Mouse (Mus musculus) CD4-positive, CD25-positive, alpha-beta regulatory T cell, adult 4 months (primary cell): Measurements from ENCODE around the gene Saa2. TPM values are rescaled to one million over a fixed set of nuclear protein-coding genes. Genes with fewer than 3 reads are reported as not detected.
"Not testable (repeated sequence)": the region's sequence is repeated elsewhere in the genome, so short reads cannot be mapped to it uniquely, and the experiment has no call there.

Source experiments
- ATAC-seq: one replicate; pipeline ENCODE4 v1.8.0; 2017
- polyA plus RNA-seq, 2 experiments: library from polyadenylated mRNA; unstranded; fragments of 100-300 nt; shearing (Covaris generic); gene quantifications; one replicate each; pipeline ENCODE4 v1.2.1; 2017

Gene Saa2
- not detected for polyA plus RNA-seq

- ATAC-seq = no peak
Observed at GRCm38 (mm10) chr7:46751490-46751889, at the start of gene Saa2. Gene Saa2 (plus strand): TSS chr7:46751790.

- ATAC-seq = peak; percentile 97
Observed at GRCm38 (mm10) chr7:46710390-46710844, 41.2 kb upstream of the Saa2 start, which contains the start of gene Saal1. Gene Saal1 (minus strand): TSS chr7:46710680.

GRCm38 (mm10) chr7:46712250-46712649 is 39.3 kb upstream of the Saa2 start:
- no peak for ATAC-seq

- peak; percentile 40 for ATAC-seq
Observed at GRCm38 (mm10) chr7:46714518-46714917, 37.1 kb upstream of the Saa2 start.

GRCm38 (mm10) chr7:46715600-46715999 is 36.0 kb upstream of the Saa2 start, which contains the start of gene Saa3:
Gene Saa3 (minus strand): TSS chr7:46715700.
- ATAC-seq = no peak

GRCm38 (mm10) chr7:46716897-46717296 is 34.7 kb upstream of the Saa2 start:
- no peak for ATAC-seq

GRCm38 (mm10) chr7:46718591-46719270 is 32.9 kb upstream of the Saa2 start:
- ATAC-seq = no peak

GRCm38 (mm10) chr7:46719526-46719925 is 32.1 kb upstream of the Saa2 start:
- no peak for ATAC-seq

GRCm38 (mm10) chr7:46720460-46720859 is 31.1 kb upstream of the Saa2 start:
- no peak for ATAC-seq

- ATAC-seq = no peak
Observed at GRCm38 (mm10) chr7:46723354-46723753, 28.2 kb upstream of the Saa2 start.

GRCm38 (mm10) chr7:46723849-46724248 is 27.7 kb upstream of the Saa2 start:
- ATAC-seq = no peak

GRCm38 (mm10) chr7:46724396-46724795 is 27.2 kb upstream of the Saa2 start:
- ATAC-seq = no peak

GRCm38 (mm10) chr7:46727584-46727983 is 24.0 kb upstream of the Saa2 start:
- ATAC-seq = no peak

GRCm38 (mm10) chr7:46732458-46732857 is 19.1 kb upstream of the Saa2 start, which contains the start of gene Saa4:
Gene Saa4 (minus strand): TSS chr7:46732603.
- no peak for ATAC-seq

- no peak for ATAC-seq
Observed at GRCm38 (mm10) chr7:46734983-46735382, 16.6 kb upstream of the Saa2 start.

GRCm38 (mm10) chr7:46738561-46739460 is 12.8 kb upstream of the Saa2 start:
- ATAC-seq = no peak

- not testable (repeated sequence) for ATAC-seq
Observed at GRCm38 (mm10) chr7:46740041-46740440, 11.5 kb upstream of the Saa2 start.

GRCm38 (mm10) chr7:46742880-46743279 is 8.7 kb upstream of the Saa2 start, which contains the start of gene Saa1:
Gene Saa1 (minus strand): TSS chr7:46742980.
- ATAC-seq = not testable (repeated sequence)

GRCm38 (mm10) chr7:46745816-46746215 is 5.8 kb upstream of the Saa2 start:
- no peak for ATAC-seq

- no peak for ATAC-seq
Observed at GRCm38 (mm10) chr7:46746381-46746780, 5.2 kb upstream of the Saa2 start.

GRCm38 (mm10) chr7:46748459-46748858 is 3.1 kb upstream of the Saa2 start:
- no peak for ATAC-seq

GRCm38 (mm10) chr7:46761049-46761795 is 9.6 kb downstream of the Saa2 start:
- no peak for ATAC-seq

- ATAC-seq = no peak
Observed at GRCm38 (mm10) chr7:46762601-46763000, 11.0 kb downstream of the Saa2 start.
